Comparison of ENCODE assay signal across 14 mouse cellular contexts in the genomic region with DNA sequence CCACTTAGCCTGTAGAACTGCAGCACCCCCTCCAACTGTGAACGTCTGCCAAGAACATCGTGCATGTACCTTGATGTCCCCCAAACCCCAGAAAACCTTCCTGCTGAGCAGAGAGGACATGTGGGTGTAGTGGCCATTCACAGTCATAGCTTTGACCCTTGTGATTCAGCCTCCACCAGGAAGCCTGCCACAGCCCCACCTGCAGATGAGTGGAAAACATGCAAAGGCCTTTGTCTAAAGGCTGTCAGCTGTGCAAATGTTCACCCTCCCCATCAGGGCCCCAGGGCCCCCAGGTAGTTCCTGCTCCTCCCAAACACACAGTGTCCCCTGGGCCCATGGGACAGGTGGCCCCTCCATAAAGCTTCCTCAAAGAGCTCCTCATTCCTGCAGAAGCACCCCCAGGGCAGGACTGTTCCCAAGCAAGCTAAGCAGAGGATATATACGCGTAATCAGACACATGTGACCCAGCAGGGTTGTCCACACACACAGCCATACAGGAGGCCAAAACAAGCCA. TPM values are rescaled to one million over a fixed set of nuclear protein-coding genes. Genes with fewer than 3 reads are reported as not detected.
A peak's percentile ranks its signal among the peaks of the same experiment; 100 is the strongest.
DNase-seq lines count a peak whose midpoint lies in the region; ATAC-seq and TF ChIP-seq lines count a peak whose summit lies in the region.
"Had no signal": no experiment of that assay in that cellular context is flagged by ENCODE, and none has a peak within 500 bp of the region (broad histone marks: within the 10 kb centered on the region; RNA-seq: fewer than 3 reads in every experiment).

No protein-coding gene starts in this region.

- no peak overlapping the region for H3K4me2 ChIP-seq in hindbrain, embryonic 12.5 days (replicated peaks)
- H3K4me2 ChIP-seq in midbrain, embryonic 16.5 days (ENCODE audit: low read length): no peak overlapping the region

- no peak overlapping the region for H3K4me3 ChIP-seq in layer of hippocampus, adult 2 months
- H3K4me3 ChIP-seq in cortical plate, adult 2 months (ENCODE audit: insufficient read depth, low read length): no peak overlapping the region
- no peak overlapping the region for H3K4me3 ChIP-seq in hindbrain, embryonic 12.5 days
- H3K4me3 ChIP-seq in midbrain, embryonic 16.5 days (ENCODE audit: low read depth, low read length): no peak overlapping the region

- no peak for TF ChIP-seq CTCF in layer of hippocampus, adult 2 months (conservative IDR thresholded peaks at IDR 0.05)
- TF ChIP-seq CTCF in cortical plate, adult 2 months (IDR thresholded peaks at IDR 0.05; ENCODE audit: extremely low read depth, insufficient read depth, low read length): no peak

- H3K27me3 ChIP-seq in hindbrain, embryonic 12.5 days: no peaks in the 10 kb centered on the region
- H3K27me3 ChIP-seq in midbrain, embryonic 16.5 days (ENCODE audit: control insufficient read depth, insufficient read depth, low read depth, low read length): no peaks in the 10 kb centered on the region

- no peak for TF ChIP-seq POLR2A in cortical plate, adult 2 months (IDR thresholded peaks at IDR 0.05; ENCODE audit: extremely low read depth, insufficient read depth, low read length)

- H3K27ac ChIP-seq in layer of hippocampus, adult 2 months: peak overlapping the region; percentile 79
- 0 out of 2 replicates have a peak overlapping the region, but pooled peaks have one; percentile 13 for H3K27ac ChIP-seq in cortical plate, adult 2 months (ENCODE audit: insufficient read depth, low read length)
- H3K27ac ChIP-seq in hindbrain, embryonic 12.5 days: peak overlapping the region; percentile 74
- H3K27ac ChIP-seq in midbrain, embryonic 16.5 days (ENCODE audit: low read length): 0 out of 2 replicates have a peak overlapping the region, but pooled peaks have one; percentile 19
- H3K27ac ChIP-seq: macrophage had no signal

- no peak for DNase-seq in layer of hippocampus, adult 2 months (ENCODE audit: low spot score in 2 of 2)
- no peak for DNase-seq in layer of hippocampus, adult 18-20 months (ENCODE audit: low spot score in 2 of 2)
- DNase-seq in adrenal gland, adult (ENCODE audit: inconsistent age in 2 of 2, low spot score in 1 of 2): no peak
- no peak for DNase-seq in kidney, adult 9 months
- DNase-seq in cerebellum, postnatal 25 days: no peak
- DNase-seq: adrenal gland, postnatal 10 days; embryo, embryonic 11 days; gastrocnemius, postnatal 10 days; heart, postnatal 36 days; kidney, postnatal 14 days had no signal

- peak; percentile 16; the same call in 1 of the 2 replicates for ATAC-seq in hindbrain, embryonic 12.5 days (ENCODE audit: low FRiP score)
- ATAC-seq in midbrain, embryonic 16.5 days: no peak

- H3K4me1 ChIP-seq in cortical plate, adult 2 months (ENCODE audit: control insufficient read depth, insufficient read depth, low read length): peaks cover 42% of the 10 kb centered on the region
- H3K4me1 ChIP-seq in hindbrain, embryonic 12.5 days: peaks cover 70% of the 10 kb centered on the region
- H3K4me1 ChIP-seq in midbrain, embryonic 16.5 days (ENCODE audit: control insufficient read depth, insufficient read depth, low read length): peaks cover 56% of the 10 kb centered on the region

- H3K9ac ChIP-seq in hindbrain, embryonic 12.5 days: 0 out of 2 replicates have a peak overlapping the region, but pooled peaks have one; percentile 19
- no peak overlapping the region for H3K9ac ChIP-seq in midbrain, embryonic 16.5 days (ENCODE audit: low read depth, low read length)

- no peaks in the 10 kb centered on the region for H3K36me3 ChIP-seq in hindbrain, embryonic 12.5 days
- H3K36me3 ChIP-seq in midbrain, embryonic 16.5 days (ENCODE audit: control insufficient read depth, insufficient read depth, low read length): no peaks in the 10 kb centered on the region

- 66% methylated on average over 4 of the region's 4 CpGs for WGBS in hindbrain, embryonic 12.5 days
- 79% methylated on average over 4 of the region's 4 CpGs for WGBS in midbrain, embryonic 16.5 days

- no peaks in the 10 kb centered on the region for H3K9me3 ChIP-seq in hindbrain, embryonic 12.5 days (replicated peaks)
- H3K9me3 ChIP-seq in midbrain, embryonic 16.5 days (replicated peaks; ENCODE audit: control insufficient read depth, low read length, poor library complexity, severe bottlenecking): no peaks in the 10 kb centered on the region

RNA-seq across cellular contexts. Expression of a gene that starts 16.4 kb away (rescaled TPM):
- 100 to 1,000 TPM in 1 of 2 experiments, 10 to 100 TPM in 1; 99.2 to 101 TPM for total RNA-seq in layer of hippocampus, adult 2 months (2021)
- total RNA-seq in layer of hippocampus, adult 18-20 months (2021): 100 to 1,000 TPM; 100 to 103 TPM
- 62.4 and 65.4 TPM in 2 replicates for polyA plus RNA-seq in cortical plate, adult 2 months (2012; rRNA removed)
- 16.0 and 16.2 TPM in 2 replicates for polyA plus RNA-seq in hindbrain, embryonic 12.5 days (2016; fragmentation: Nextera tagmentation; extraction: Ambion mirVana)
- polyA plus RNA-seq in midbrain, embryonic 16.5 days (2015; fragmentation: Nextera tagmentation; extraction: Ambion mirVana): 20.8 TPM in 2 replicates
- polyA plus RNA-seq: macrophage had no signal

RNA-seq across cellular contexts. Expression of a gene that starts 55.9 kb away (rescaled TPM):
- total RNA-seq in layer of hippocampus, adult 2 months (2021): 10 to 100 TPM; 17.9 to 20.3 TPM
- 10 to 100 TPM; 19.5 to 19.9 TPM for total RNA-seq in layer of hippocampus, adult 18-20 months (2021)
- polyA plus RNA-seq in cortical plate, adult 2 months (2012; rRNA removed): 50.2 and 55.1 TPM in 2 replicates
- 26.5 and 28.1 TPM in 2 replicates for polyA plus RNA-seq in hindbrain, embryonic 12.5 days (2016; fragmentation: Nextera tagmentation; extraction: Ambion mirVana)
- polyA plus RNA-seq in midbrain, embryonic 16.5 days (2015; fragmentation: Nextera tagmentation; extraction: Ambion mirVana): 19.3 and 22.3 TPM in 2 replicates

Comparison
In these comparisons a context has a peak if more than half of its experiments do, and no peak if none do; other contexts are left out.
1. H3K27ac ChIP-seq: peak in every context shown above with its lines; median percentile 79 in layer of hippocampus, adult 2 months; 74 in hindbrain, embryonic 12.5 days; 19 in midbrain, embryonic 16.5 days; 13 in cortical plate, adult 2 months.